Mouse (Mus musculus) heart, postnatal 0 days (tissue): Measurements from ENCODE around the gene Eif2b2. TPM values are rescaled to one million over a fixed set of nuclear protein-coding genes. Genes with fewer than 3 reads are reported as not detected.

Experiments used
- ATAC-seq: fragments of 200-750 bp; cut with Nextera tagmentation; 2 replicates; pipeline ENCODE4 v1.8.0; 2017; ENCODE audit warnings: low read depth, moderate number of reproducible peaks, moderate library complexity; ENCODE audit not compliant: insufficient read depth
- DNase-seq: peaks from one replicate; pipeline ENCODE4 v3.0.0-alpha.2; 2016; ENCODE audit warnings: low spot score
- H3K27ac ChIP-seq: fragments of 300-500 bp; sonication (generic); 2 replicates; pipeline ENCODE4 v1.5.1; 2014; ENCODE audit warnings: low read depth, mild to moderate bottlenecking
- H3K27me3 ChIP-seq: fragments of 300-500 bp; sonication (generic); 2 replicates; pipeline ENCODE4 v1.6.1; 2014; ENCODE audit warnings: low read length, mixed read lengths; ENCODE audit not compliant: control insufficient read depth, insufficient read depth
- H3K36me3 ChIP-seq: fragments of 300-500 bp; sonication (generic); replicated peaks from 2 replicates; pipeline ENCODE4 v1.6.1; 2014; ENCODE audit warnings: low read length, mixed read lengths; ENCODE audit not compliant: control insufficient read depth, insufficient read depth
- H3K4me1 ChIP-seq: fragments of 300-500 bp; sonication (generic); 2 replicates; pipeline ENCODE4 v1.6.1; 2014; ENCODE audit warnings: antibody characterized with exemption; ENCODE audit not compliant: control insufficient read depth, insufficient read depth
- H3K4me2 ChIP-seq: fragments of 300-500 bp; sonication (generic); 2 replicates; pipeline ENCODE4 v1.6.1; 2014; ENCODE audit warnings: low read depth, mild to moderate bottlenecking, low read length, moderate library complexity
- H3K4me3 ChIP-seq: fragments of 300-500 bp; sonication (generic); 2 replicates; pipeline ENCODE4 v1.5.1; 2014; ENCODE audit warnings: low read depth, low read length
- H3K9ac ChIP-seq: fragments of 300-500 bp; sonication (generic); replicated peaks from 2 replicates; pipeline ENCODE4 v1.6.1; 2014; ENCODE audit warnings: low read depth, low read length, mixed read lengths
- H3K9me3 ChIP-seq: fragments of 300-500 bp; sonication (generic); replicated peaks from 2 replicates; pipeline ENCODE4 v1.6.1; 2016; ENCODE audit warnings: low read length; ENCODE audit not compliant: control insufficient read depth
- CTCF ChIP-seq: IDR thresholded peaks from 2 replicates; pipeline ENCODE4 v1.5.1; 2016; ENCODE audit warnings: antibody characterized with exemption, control low read depth, low read depth
- EP300 ChIP-seq: IDR thresholded peaks from 2 replicates; pipeline ENCODE4 v1.6.1; 2016; ENCODE audit warnings: antibody characterized with exemption, low read depth
- WGBS: fragments of 180-500 bp; shearing (Covaris S2); extraction: QIAGEN DNeasy Blood & Tissue Kit; methylation state at CpG from one replicate; pipeline ENCODE4 v1.1.7; 2014; 5-methylcytosine and 5-hydroxymethylcytosine counted together
- polyA plus RNA-seq: library from polyadenylated mRNA; unstranded; fragments of >200 nt; fragmentation: Nextera tagmentation; extraction: Ambion mirVana; gene quantifications from 2 replicates; pipeline ENCODE4 v1.2.1, GENCODE M21; 2015
- total RNA-seq: library from RNA; depleted of rRNA; stranded (reverse); fragments of >200 nt; gene quantifications from 2 replicates; pipeline ENCODE4 v1.2.3, GENCODE M21; 2014; ENCODE audit warnings: low replicate concordance

Gene Eif2b2
- total and polyA plus RNA-seq, 2 experiments from 2014 or later, result 48.6 to 106 TPM

GRCm38 (mm10) chr12:85257008-85257639 is 37.8 kb downstream of the Eif2b2 start:
- 54% methylated on average over 7 of the region's 7 CpGs for WGBS
- Histone ChIP-seq H3K27me3 (no peaks in the 10 kb centered on the region), H3K27ac (peak overlapping the region; percentile 59), H3K4me2 (no peak overlapping the region; the same call in 1 of the 2 replicates), H3K9ac (no peak overlapping the region), H3K9me3 (no peaks in the 10 kb centered on the region), H3K4me3 (no peak overlapping the region), H3K4me1 (no peaks in the 10 kb centered on the region), H3K36me3 (0 out of 2 replicates have a peak, but pooled peaks cover 18% of the 10 kb centered on the region)
- DNase-seq (peak; percentile 39), ATAC-seq (0 out of 2 replicates have a peak, but pooled peaks have one; percentile 53)
- TF ChIP-seq EP300, result no peak
- no peak for TF ChIP-seq CTCF

- Histone ChIP-seq H3K36me3 (0 out of 2 replicates have a peak, but pooled peaks cover 18% of the 10 kb centered on the region), H3K9me3 (no peaks in the 10 kb centered on the region), H3K9ac (no peak overlapping the region), H3K4me1 (peaks cover 6% of the 10 kb centered on the region; the same call in 1 of the 2 replicates), H3K4me3 (no peak overlapping the region), H3K27ac (no peak overlapping the region), H3K4me2 (no peak overlapping the region), H3K27me3 (no peaks in the 10 kb centered on the region)
- TF ChIP-seq EP300, result no peak
- ATAC-seq, result no peak; the same call in 1 of the 2 replicates
- peak; percentile 25 for DNase-seq
- WGBS, result 70% methylated on average over 10 of the region's 10 CpGs
Observed at GRCm38 (mm10) chr12:85262489-85262888, 43.2 kb downstream of the Eif2b2 start.

GRCm38 (mm10) chr12:85263190-85263589 is 43.9 kb downstream of the Eif2b2 start:
- WGBS, result 77% methylated on average over 5 of the region's 5 CpGs
- no peak overlapping the region for H3K27ac ChIP-seq
- H3K27me3 ChIP-seq, result no peaks in the 10 kb centered on the region
- H3K4me2 ChIP-seq, result no peak overlapping the region
- DNase-seq, result no peak
- no peak for TF ChIP-seq EP300
- no peak for TF ChIP-seq CTCF
- H3K9me3 ChIP-seq, result no peaks in the 10 kb centered on the region
- H3K4me1 ChIP-seq, result peaks cover 6% of the 10 kb centered on the region; the same call in 1 of the 2 replicates
- ATAC-seq, result no peak
- H3K4me3 ChIP-seq, result no peak overlapping the region
- 0 out of 2 replicates have a peak, but pooled peaks cover 18% of the 10 kb centered on the region for H3K36me3 ChIP-seq
- H3K9ac ChIP-seq, result no peak overlapping the region

- 0 out of 2 replicates have a peak, but pooled peaks cover 9% of the 10 kb centered on the region for H3K36me3 ChIP-seq
- 54% methylated on average over 8 of the region's 8 CpGs for WGBS
- no peak overlapping the region for H3K9ac ChIP-seq
- ATAC-seq (no peak), DNase-seq (no peak)
- no peaks in the 10 kb centered on the region for H3K27me3 ChIP-seq
- H3K4me1 ChIP-seq, result peaks cover 6% of the 10 kb centered on the region; the same call in 1 of the 2 replicates
- no peak overlapping the region for H3K4me3 ChIP-seq
- H3K9me3 ChIP-seq, result no peaks in the 10 kb centered on the region
- H3K27ac ChIP-seq, result no peak overlapping the region
- TF ChIP-seq EP300 (no peak), CTCF (no peak)
- no peak overlapping the region for H3K4me2 ChIP-seq
Observed at GRCm38 (mm10) chr12:85264531-85264930, 45.2 kb downstream of the Eif2b2 start.

- Histone ChIP-seq H3K36me3 (0 out of 2 replicates have a peak, but pooled peaks cover 8% of the 10 kb centered on the region), H3K4me3 (no peak overlapping the region), H3K27ac (no peak overlapping the region), H3K27me3 (no peaks in the 10 kb centered on the region), H3K9me3 (no peaks in the 10 kb centered on the region), H3K4me2 (no peak overlapping the region), H3K4me1 (peaks cover 6% of the 10 kb centered on the region; the same call in 1 of the 2 replicates), H3K9ac (no peak overlapping the region)
- DNase-seq (no peak), ATAC-seq (no peak)
- TF ChIP-seq CTCF, result no peak
- TF ChIP-seq EP300, result no peak
- WGBS, result 45% methylated on average over 7 of the region's 7 CpGs
Observed at GRCm38 (mm10) chr12:85264940-85265339, 45.7 kb downstream of the Eif2b2 start.

GRCm38 (mm10) chr12:85266248-85266647 is 47.0 kb downstream of the Eif2b2 start:
- no peak overlapping the region for H3K4me3 ChIP-seq
- DNase-seq, result no peak
- ATAC-seq, result no peak
- H3K27me3 ChIP-seq, result no peaks in the 10 kb centered on the region
- WGBS, result 74% methylated on average over 3 of the region's 3 CpGs
- no peak overlapping the region for H3K27ac ChIP-seq
- H3K9ac ChIP-seq, result no peak overlapping the region
- no peaks in the 10 kb centered on the region for H3K9me3 ChIP-seq
- H3K4me1 ChIP-seq, result peaks cover 6% of the 10 kb centered on the region; the same call in 1 of the 2 replicates
- no peaks in the 10 kb centered on the region for H3K36me3 ChIP-seq
- TF ChIP-seq EP300 (no peak), CTCF (no peak)
- H3K4me2 ChIP-seq, result no peak overlapping the region
